Mouse (Mus musculus) right cerebral cortex, postnatal 10 days (tissue): ENCODE measurements around the gene Pxdn.

Experiments used
- DNase-seq, 2 experiments: peaks; one replicate each; pipeline ENCODE4 v3.0.0; 2021; ENCODE audit warnings: low spot score in 2 of 2

The Pxdn gene

GRCm38 (mm10) chr12:29937308-29937707, at the start of gene Pxdn:
Pxdn (plus strand) TSS chr12:29937608.
- no peak for DNase-seq

DNA sequence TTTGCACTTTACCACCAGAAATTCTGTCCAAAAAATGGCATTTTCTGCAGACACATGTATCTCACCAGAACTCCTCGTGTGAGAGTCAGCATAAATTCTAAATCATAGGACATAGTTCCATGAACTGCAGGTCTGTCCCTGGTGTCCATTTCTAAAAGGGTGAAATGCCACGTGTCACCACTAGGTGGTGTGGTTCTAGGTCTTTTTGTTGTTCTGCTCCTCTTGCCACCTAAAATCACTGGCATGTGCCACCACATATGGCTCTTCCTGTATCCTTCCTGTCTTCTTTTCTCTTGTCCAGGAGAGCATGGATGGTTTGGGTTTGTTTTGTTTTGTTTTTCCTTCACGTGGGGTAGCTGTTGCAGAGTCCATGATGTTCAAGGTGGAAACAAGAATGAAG, 42.7 kb upstream of the Pxdn start:
- DNase-seq: peak in 1 of 2 experiments; percentile 41

GRCm38 (mm10) chr12:29897533-29898085, 39.8 kb upstream of the Pxdn start:
- DNase-seq: no peak

DNA sequence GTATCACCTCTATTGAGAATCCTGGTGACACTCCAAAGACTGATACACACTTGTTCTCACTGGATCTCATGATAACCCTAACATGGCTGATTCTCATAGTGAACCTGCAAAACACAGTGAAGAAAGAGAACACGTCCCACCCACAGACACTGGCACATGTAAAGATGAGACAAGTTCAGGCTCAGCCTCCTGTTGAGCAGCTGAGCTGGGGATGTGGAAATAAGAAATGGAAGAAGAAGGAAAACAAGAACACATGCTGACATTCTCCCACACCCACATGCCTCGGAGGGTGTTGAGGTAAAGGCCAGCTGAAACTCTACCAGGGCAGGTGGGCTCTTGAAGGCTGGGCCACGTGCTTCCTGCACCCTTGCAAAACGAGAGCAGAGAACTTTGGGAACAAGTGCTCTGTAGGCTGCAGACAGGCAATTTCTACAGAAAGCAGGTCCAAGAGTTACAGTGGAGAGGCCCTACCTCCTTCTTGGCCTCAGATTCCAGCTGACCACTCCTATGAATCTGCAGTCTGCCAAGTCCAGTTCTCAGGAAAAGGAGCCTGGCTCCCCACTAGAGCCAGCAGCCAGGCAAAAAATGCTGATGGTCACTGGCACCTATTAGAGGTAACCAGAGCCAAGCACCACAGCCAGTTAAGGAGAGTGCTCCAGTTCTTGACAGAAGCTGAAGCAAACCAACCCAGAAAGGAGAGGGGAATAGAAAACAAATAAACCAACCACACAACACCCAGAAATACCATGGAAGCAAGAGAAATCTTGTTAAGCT, 33.1 kb upstream of the Pxdn start:
- peak; percentile 43 to 56 for DNase-seq

DNA sequence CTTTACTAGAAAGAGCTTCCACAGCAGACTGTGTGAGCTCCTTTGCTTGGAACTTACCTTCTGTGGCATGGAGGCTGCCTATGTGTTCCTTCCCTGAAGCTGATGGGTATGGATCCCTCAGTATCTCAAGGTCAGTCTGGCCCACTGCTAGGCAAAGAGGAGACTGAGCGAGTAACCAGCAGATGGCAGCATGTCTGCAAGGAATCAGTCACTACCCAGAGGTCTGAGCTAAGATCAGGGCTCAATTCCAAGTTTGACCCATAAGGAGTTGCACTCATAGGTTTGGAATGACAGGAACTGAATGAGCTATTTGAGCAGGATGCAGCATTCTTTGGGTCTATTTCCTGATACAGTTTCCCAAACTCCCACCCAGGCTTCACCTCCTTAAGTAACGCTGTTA, 30.4 kb upstream of the Pxdn start:
- DNase-seq: peak; percentile 56 to 60

DNA sequence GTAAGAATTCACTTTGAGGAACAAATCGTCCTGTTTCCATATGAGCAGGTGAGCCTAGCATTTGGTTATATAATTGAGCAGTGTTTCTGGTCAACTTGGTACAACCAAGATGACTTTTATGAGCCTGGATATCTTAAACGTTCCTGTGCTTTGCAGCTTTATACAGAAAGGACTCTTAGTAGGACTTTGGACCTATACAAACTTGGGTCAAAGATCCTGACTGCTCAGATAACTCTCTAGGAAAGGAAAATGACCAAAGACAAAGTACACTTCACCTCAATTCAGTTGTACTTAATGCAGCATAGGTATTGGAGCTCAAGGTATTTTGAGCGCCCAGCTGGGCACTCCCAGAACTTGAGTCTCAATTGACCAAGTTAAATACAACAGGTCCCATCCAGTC, 21.3 kb upstream of the Pxdn start:
- no peak for DNase-seq

- DNase-seq: no peak
Observed at GRCm38 (mm10) chr12:29916807-29917206, 20.6 kb upstream of the Pxdn start.

GRCm38 (mm10) chr12:29920298-29920697, 17.1 kb upstream of the Pxdn start:
- DNase-seq: no peak

DNA sequence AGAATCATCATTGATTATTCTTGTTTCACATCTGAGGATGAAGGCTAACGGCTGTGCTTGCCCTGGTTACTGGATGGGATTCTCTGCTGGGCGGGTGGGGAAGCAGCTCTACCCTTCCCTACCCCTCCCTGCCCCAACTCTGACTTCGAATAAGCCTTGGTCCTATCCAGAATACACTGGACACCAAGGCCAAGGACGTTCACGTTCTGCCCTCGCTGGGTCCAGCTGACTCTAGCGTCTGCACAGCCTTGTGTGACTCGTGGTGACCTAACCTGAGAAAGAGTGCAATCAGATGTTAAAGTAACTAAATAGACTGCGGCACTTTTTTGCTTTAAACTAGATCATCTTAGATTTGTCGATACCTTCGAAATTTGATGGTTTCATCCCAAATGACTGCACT, 15.9 kb upstream of the Pxdn start:
- DNase-seq: no peak

DNA sequence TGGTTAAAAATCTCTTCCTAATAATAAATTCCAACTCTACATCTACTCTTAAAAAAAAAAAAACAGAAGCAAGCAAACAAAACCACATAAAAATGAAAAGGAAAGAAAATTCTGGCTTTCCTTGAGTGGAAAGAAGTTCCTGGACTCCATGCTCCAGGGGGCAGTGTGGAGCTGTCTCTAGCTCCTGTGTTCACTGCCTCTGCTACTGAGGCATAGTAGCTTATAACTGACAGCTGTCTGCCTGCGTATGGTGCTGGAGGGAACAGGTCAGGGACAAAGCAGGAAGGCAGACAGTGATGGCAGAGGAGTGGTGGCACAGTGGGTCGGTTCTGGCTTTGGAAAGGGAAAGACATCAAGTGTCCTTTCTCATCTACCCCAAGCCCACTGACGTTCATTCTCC, 10.5 kb upstream of the Pxdn start:
- peak; percentile 57 to 75 for DNase-seq

GRCm38 (mm10) chr12:29930591-29930990, 6.8 kb upstream of the Pxdn start:
- no peak for DNase-seq

GRCm38 (mm10) chr12:29932951-29933350, 4.5 kb upstream of the Pxdn start:
- no peak for DNase-seq

- DNase-seq: no peak
Observed at GRCm38 (mm10) chr12:29933501-29933900, 3.9 kb upstream of the Pxdn start.

- DNase-seq: peak; percentile 43 to 63
Observed at GRCm38 (mm10) chr12:29934120-29934581, 3.3 kb upstream of the Pxdn start.

GRCm38 (mm10) chr12:29937851-29938375, 505 bp downstream of the Pxdn start:
- peak; percentile 72 to 78 for DNase-seq

- peak; percentile 75 to 79 for DNase-seq
Observed at GRCm38 (mm10) chr12:29938376-29939041, 1.1 kb downstream of the Pxdn start.

DNA sequence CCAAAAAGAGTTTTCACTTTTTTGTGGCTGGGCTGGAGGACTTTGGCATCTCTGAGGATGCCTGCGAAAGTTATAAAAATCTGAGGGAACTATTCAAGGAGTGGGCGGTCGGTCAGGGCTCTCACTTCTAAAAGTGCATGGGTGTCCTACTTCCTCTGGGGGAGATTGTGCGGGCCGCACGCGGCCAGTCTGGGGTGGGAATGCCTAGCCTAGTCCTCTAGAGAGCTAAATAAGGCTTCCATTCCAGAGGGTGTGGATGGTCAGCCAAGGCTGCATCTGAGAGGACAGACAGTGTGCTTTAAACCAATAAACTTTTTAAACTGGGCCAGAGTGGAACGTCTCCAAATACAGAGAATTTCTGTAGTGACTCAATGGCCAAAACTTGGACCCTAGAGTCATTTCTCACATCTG, 1.9 kb downstream of the Pxdn start:
- peak in 1 of 2 experiments; percentile 46 for DNase-seq

DNA sequence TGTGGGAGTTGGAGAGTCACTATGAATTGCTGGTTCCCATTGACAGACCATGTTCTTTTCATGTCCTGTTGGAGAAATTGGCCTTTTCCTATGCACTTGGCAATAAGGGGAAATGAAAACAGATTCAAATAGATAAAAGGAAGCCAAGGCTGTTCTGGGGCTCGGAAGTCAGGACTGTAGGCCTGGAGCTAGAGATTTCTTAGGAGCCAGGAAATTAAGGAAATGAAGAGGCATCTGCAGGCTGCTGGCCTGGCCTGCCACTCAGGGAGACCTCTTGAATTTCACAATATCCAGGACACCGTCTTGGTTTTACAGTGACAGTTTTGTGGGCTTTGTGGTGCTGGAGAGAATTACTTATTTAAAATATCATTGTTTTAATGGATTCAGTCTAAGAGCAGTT, 5.0 kb downstream of the Pxdn start:
- DNase-seq: no peak

- DNase-seq: no peak
Observed at GRCm38 (mm10) chr12:29944650-29945049, 7.2 kb downstream of the Pxdn start.

- DNase-seq: no peak
Observed at GRCm38 (mm10) chr12:29945182-29945743, 7.9 kb downstream of the Pxdn start.

DNA sequence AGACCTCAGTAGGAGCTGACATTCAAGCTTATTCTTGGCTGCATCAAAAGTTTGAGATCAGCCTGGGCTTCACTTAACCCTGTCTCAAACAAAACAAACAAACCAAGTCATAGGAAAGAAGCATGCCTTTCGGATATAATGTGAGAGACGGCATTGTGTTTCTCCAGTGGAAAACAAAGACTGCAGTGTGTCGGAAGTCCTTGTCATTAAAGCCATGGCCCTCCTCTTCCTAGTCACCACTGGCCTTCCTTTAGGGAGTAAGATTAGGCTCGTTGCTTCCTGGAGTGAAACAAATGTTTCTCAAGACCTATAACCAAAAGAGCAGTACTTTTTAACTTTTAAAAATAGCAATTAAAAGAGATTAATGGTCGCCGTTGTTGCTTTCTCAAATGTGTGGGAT, 13.6 kb downstream of the Pxdn start:
- DNase-seq: no peak

GRCm38 (mm10) chr12:29951485-29951884, 14.1 kb downstream of the Pxdn start:
- DNase-seq: no peak
